Mouse (Mus musculus) testis, adult 2 months (tissue): ENCODE measurements at regions not wholly inside any gene's neighbourhood (a gene's known extent, or its start where the extent isn't known, plus 50 kb on each side); places are given as distances from the start of the nearest gene placed in this dataset.

Source experiments
- CTCF ChIP-seq: fragments of 200-500 bp; IDR thresholded peaks from 2 replicates; pipeline ENCODE4 v1.5.1; 2012; ENCODE audit warnings: low read depth, mild to moderate bottlenecking, inconsistent platforms, low read length, moderate library complexity; ENCODE audit not compliant: control insufficient read depth, insufficient read depth, insufficient replicate concordance
- POLR2A ChIP-seq: fragments of 200-500 bp; IDR thresholded peaks from 2 replicates; pipeline ENCODE4 v1.6.1; 2012; ENCODE audit warnings: low read depth, mild to moderate bottlenecking, inconsistent platforms, low read length, moderate library complexity; ENCODE audit not compliant: control insufficient read depth

DNA sequence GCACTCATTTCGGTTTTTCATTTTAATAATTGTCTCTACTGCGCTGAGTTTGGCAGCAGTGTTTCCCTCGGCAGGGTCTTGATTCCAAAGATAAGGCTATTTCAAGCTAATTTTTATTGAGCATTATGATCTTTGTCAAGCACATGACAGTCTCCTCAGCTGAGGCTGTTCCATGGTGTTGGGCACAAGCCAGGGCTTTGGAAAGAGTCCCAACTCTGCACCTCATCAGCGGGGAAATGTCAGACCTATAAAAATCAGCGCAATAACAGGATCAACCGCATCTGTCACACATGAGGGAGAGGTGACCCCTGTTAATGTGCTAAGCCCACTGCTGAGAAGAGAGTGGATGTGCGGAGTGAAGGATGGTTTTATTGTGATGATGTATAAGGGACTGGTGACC is 296.7 kb upstream of the Tmem132c start:
- TF ChIP-seq POLR2A (no peak), CTCF (no peak)
